Mouse (Mus musculus) heart, embryonic 15.5 days (tissue): Measurements from ENCODE around the gene 1700020A23Rik. TPM values are rescaled to one million over a fixed set of nuclear protein-coding genes. Genes with fewer than 3 reads are reported as not detected.

Experiments used
- ATAC-seq: fragments of 200-750 bp; cut with Nextera tagmentation; replicated peaks from 2 replicates; pipeline ENCODE4 v1.8.0; 2017; ENCODE audit warnings: low read depth, moderate TSS enrichment; ENCODE audit not compliant: insufficient number of reproducible peaks, insufficient read depth, low FRiP score
- H3K27ac ChIP-seq: fragments of 300-500 bp; sonication (generic); 2 replicates; pipeline ENCODE4 v1.5.1; 2015; ENCODE audit warnings: mild to moderate bottlenecking, inconsistent platforms
- H3K27me3 ChIP-seq: fragments of 300-500 bp; sonication (generic); 2 replicates; pipeline ENCODE4 v1.6.1; 2015; ENCODE audit warnings: inconsistent platforms
- H3K36me3 ChIP-seq: fragments of 300-500 bp; sonication (generic); 2 replicates; pipeline ENCODE4 v1.6.1; 2015; ENCODE audit warnings: mild to moderate bottlenecking, inconsistent platforms
- H3K4me1 ChIP-seq: fragments of 300-500 bp; sonication (generic); replicated peaks from 2 replicates; pipeline ENCODE4 v1.6.1; 2015; ENCODE audit warnings: inconsistent platforms
- H3K4me2 ChIP-seq: fragments of 300-500 bp; sonication (generic); 2 replicates; pipeline ENCODE4 v1.6.1; 2015; ENCODE audit warnings: inconsistent platforms, mild to moderate bottlenecking, moderate library complexity
- H3K4me3 ChIP-seq: fragments of 300-500 bp; sonication (generic); 2 replicates; pipeline ENCODE4 v1.5.1; 2015; ENCODE audit warnings: mild to moderate bottlenecking, inconsistent platforms
- H3K9ac ChIP-seq: fragments of 300-500 bp; sonication (generic); 2 replicates; pipeline ENCODE4 v1.6.1; 2015; ENCODE audit warnings: mild to moderate bottlenecking, inconsistent platforms
- H3K9me3 ChIP-seq: fragments of 300-500 bp; sonication (generic); replicated peaks from 2 replicates; pipeline ENCODE4 v1.6.1; 2016; ENCODE audit warnings: inconsistent platforms
- WGBS: fragments of 180-500 bp; shearing (Covaris S2); methylation state at CpG from one replicate; pipeline ENCODE4 v1.1.7; 2015; ENCODE audit warnings: mixed read lengths; 5-methylcytosine and 5-hydroxymethylcytosine counted together
- polyA plus RNA-seq: library from polyadenylated mRNA; unstranded; fragments of >200 nt; fragmentation: Nextera tagmentation; extraction: Ambion mirVana; gene quantifications from 2 replicates; pipeline ENCODE4 v1.2.1, GENCODE M21; 2015

Gene 1700020A23Rik
- polyA plus RNA-seq, 1 experiment from 2014 or later, result not detected

- no peaks in the 10 kb centered on the region for H3K9me3 ChIP-seq
- H3K4me2 ChIP-seq, result no peak overlapping the region
- H3K27me3 ChIP-seq, result no peaks in the 10 kb centered on the region
- H3K27ac ChIP-seq, result no peak overlapping the region
- no peak for ATAC-seq
- no peaks in the 10 kb centered on the region for H3K36me3 ChIP-seq
- H3K4me3 ChIP-seq, result no peak overlapping the region
- H3K9ac ChIP-seq, result no peak overlapping the region
- 77% methylated on average over 3 of the region's 3 CpGs for WGBS
- H3K4me1 ChIP-seq, result peaks cover 4% of the 10 kb centered on the region
Measured at GRCm38 (mm10) chr2:130432157-130432556, 27.1 kb downstream of the 1700020A23Rik start.

GRCm38 (mm10) chr2:130433152-130433551, 28.1 kb downstream of the 1700020A23Rik start:
- Histone ChIP-seq H3K4me1 (peaks cover 4% of the 10 kb centered on the region), H3K4me3 (no peak overlapping the region), H3K36me3 (peaks cover 2% of the 10 kb centered on the region), H3K27me3 (no peaks in the 10 kb centered on the region), H3K9ac (no peak overlapping the region), H3K4me2 (no peak overlapping the region), H3K9me3 (no peaks in the 10 kb centered on the region), H3K27ac (no peak overlapping the region)
- WGBS, result 26% methylated on average over 4 of the region's 4 CpGs
- no peak for ATAC-seq

- H3K27me3 ChIP-seq, result no peaks in the 10 kb centered on the region
- no peak for ATAC-seq
- peaks cover 37% of the 10 kb centered on the region for H3K36me3 ChIP-seq
- H3K9me3 ChIP-seq, result no peaks in the 10 kb centered on the region
- H3K27ac ChIP-seq, result no peak overlapping the region
- H3K4me2 ChIP-seq, result no peak overlapping the region
- no peaks in the 10 kb centered on the region for H3K4me1 ChIP-seq
- H3K4me3 ChIP-seq, result no peak overlapping the region
- WGBS, result 95% methylated on average over 1 of the region's 1 CpGs
- no peak overlapping the region for H3K9ac ChIP-seq
Measured at GRCm38 (mm10) chr2:130436769-130437168, 31.7 kb downstream of the 1700020A23Rik start.

- Histone ChIP-seq H3K4me3 (no peak overlapping the region), H3K36me3 (peaks cover 57% of the 10 kb centered on the region)
- 85% methylated on average over 3 of the region's 3 CpGs for WGBS
Measured at GRCm38 (mm10) chr2:130438861-130439260, 33.8 kb downstream of the 1700020A23Rik start.

GRCm38 (mm10) chr2:130439840-130440480, 34.9 kb downstream of the 1700020A23Rik start:
- Histone ChIP-seq H3K9me3 (no peaks in the 10 kb centered on the region), H3K4me2 (no peak overlapping the region), H3K27ac (no peak overlapping the region), H3K36me3 (peaks cover 59% of the 10 kb centered on the region), H3K9ac (no peak overlapping the region), H3K4me1 (no peaks in the 10 kb centered on the region), H3K27me3 (no peaks in the 10 kb centered on the region), H3K4me3 (no peak overlapping the region)
- no peak for ATAC-seq
- WGBS, result 88% methylated on average over 4 of the region's 4 CpGs

More at GRCm38 (mm10) chr2:130438861-130439260, 33.8 kb downstream of the 1700020A23Rik start:
- Histone ChIP-seq H3K27ac (no peak overlapping the region), H3K4me1 (no peaks in the 10 kb centered on the region), H3K9ac (no peak overlapping the region), H3K4me2 (no peak overlapping the region), H3K27me3 (no peaks in the 10 kb centered on the region), H3K9me3 (no peaks in the 10 kb centered on the region)
- no peak for ATAC-seq

GRCm38 (mm10) chr2:130442162-130442561, 37.1 kb downstream of the 1700020A23Rik start:
- H3K36me3 ChIP-seq, result peaks cover 59% of the 10 kb centered on the region
- H3K4me2 ChIP-seq, result no peak overlapping the region
- no peaks in the 10 kb centered on the region for H3K9me3 ChIP-seq
- H3K27me3 ChIP-seq, result no peaks in the 10 kb centered on the region
- H3K9ac ChIP-seq, result no peak overlapping the region
- H3K27ac ChIP-seq, result no peak overlapping the region
- H3K4me1 ChIP-seq, result no peaks in the 10 kb centered on the region
- H3K4me3 ChIP-seq, result no peak overlapping the region
- ATAC-seq, result no peak
- WGBS, result 76% methylated on average over 10 of the region's 10 CpGs

- Histone ChIP-seq H3K27me3 (no peaks in the 10 kb centered on the region), H3K27ac (no peak overlapping the region), H3K4me3 (no peak overlapping the region), H3K4me1 (peaks cover 30% of the 10 kb centered on the region), H3K36me3 (peaks cover 6% of the 10 kb centered on the region), H3K9ac (no peak overlapping the region), H3K4me2 (no peak overlapping the region), H3K9me3 (no peaks in the 10 kb centered on the region)
- ATAC-seq, result no peak
Measured at GRCm38 (mm10) chr2:130448449-130448848, 43.4 kb downstream of the 1700020A23Rik start.

GRCm38 (mm10) chr2:130449021-130449793, 44.1 kb downstream of the 1700020A23Rik start:
- WGBS, result 9% methylated on average over 17 of the region's 17 CpGs
- H3K4me3 ChIP-seq, result peak overlapping the region; percentile 99
- no peak overlapping the region for H3K27ac ChIP-seq
- H3K27me3 ChIP-seq, result no peaks in the 10 kb centered on the region
- peaks cover 32% of the 10 kb centered on the region for H3K4me1 ChIP-seq
- H3K4me2 ChIP-seq, result peak overlapping the region; percentile 94
- ATAC-seq, result no peak
- H3K9me3 ChIP-seq, result no peaks in the 10 kb centered on the region
- peak overlapping the region; percentile 91 for H3K9ac ChIP-seq
- H3K36me3 ChIP-seq, result no peaks in the 10 kb centered on the region; the same call in 1 of the 2 replicates

GRCm38 (mm10) chr2:130449794-130450433, 44.9 kb downstream of the 1700020A23Rik start, which contains the start of gene Ptpra:
Gene Ptpra (plus strand): TSS chr2:130450278.
- no peaks in the 10 kb centered on the region; the same call in 1 of the 2 replicates for H3K36me3 ChIP-seq
- no peaks in the 10 kb centered on the region for H3K27me3 ChIP-seq
- peak within 1 kb of the TSS; percentile 91 for H3K9ac ChIP-seq
- peak within 1 kb of the TSS; percentile 99 for H3K4me3 ChIP-seq
- H3K4me2 ChIP-seq, result peak within 1 kb of the TSS; percentile 94
- H3K9me3 ChIP-seq, result no peaks in the 10 kb centered on the region
- H3K27ac ChIP-seq, result peak within 1 kb of the TSS; percentile 86
- WGBS, result under 1% methylated on average over 50 of the region's 50 CpGs
- ATAC-seq, result peak; percentile 96
- H3K4me1 ChIP-seq, result peaks cover 34% of the 10 kb centered on the region

- Histone ChIP-seq H3K4me3 (peak overlapping the region; percentile 99), H3K4me1 (peaks cover 34% of the 10 kb centered on the region), H3K9me3 (no peaks in the 10 kb centered on the region), H3K27ac (peak overlapping the region; percentile 86), H3K4me2 (peak overlapping the region; percentile 94), H3K27me3 (no peaks in the 10 kb centered on the region), H3K36me3 (no peaks in the 10 kb centered on the region; the same call in 1 of the 2 replicates), H3K9ac (peak overlapping the region; percentile 91)
- WGBS, result 0% methylated on average over 43 of the region's 47 CpGs
- ATAC-seq, result peak; percentile 83
Measured at GRCm38 (mm10) chr2:130450434-130450796, 45.4 kb downstream of the 1700020A23Rik start.

- Histone ChIP-seq H3K4me2 (peak overlapping the region; percentile 94), H3K4me1 (peaks cover 38% of the 10 kb centered on the region), H3K9ac (peak overlapping the region; percentile 91), H3K4me3 (peak overlapping the region; percentile 99), H3K36me3 (no peaks in the 10 kb centered on the region), H3K9me3 (no peaks in the 10 kb centered on the region), H3K27ac (no peak overlapping the region), H3K27me3 (no peaks in the 10 kb centered on the region)
- 50% methylated on average over 14 of the region's 14 CpGs for WGBS
- no peak for ATAC-seq
Measured at GRCm38 (mm10) chr2:130451086-130451726, 46.1 kb downstream of the 1700020A23Rik start.
